Mouse (Mus musculus) adipose tissue, adult 10 weeks (tissue): ENCODE measurements around the gene Ears2. TPM values are rescaled to one million over a fixed set of nuclear protein-coding genes. Genes with fewer than 3 reads are reported as not detected.

Source experiments
- polyA plus RNA-seq: library from polyadenylated mRNA; stranded (reverse); fragments of 350-450 nt; fragmentation: Illumina TruSeq; extraction: RNeasy Lipid Tissue Mini Kit (QIAGEN cat#74804); gene quantifications from one replicate; pipeline ENCODE4 v1.2.3, GENCODE M21; 2014; ENCODE audit warnings: low read depth, low replicate concordance

The Ears2 gene
- 10.9 TPM for polyA plus RNA-seq

GRCm38 (mm10) chr7:122066945-122067516, at the start of gene Ears2, which contains the start of gene Ubfd1:
Ears2 (minus strand) TSS chr7:122067263.
Ubfd1 (plus strand) TSS chr7:122067175.

GRCm38 (mm10) chr7:122101747-122102244, 34.7 kb upstream of the Ears2 start, which contains the start of gene Ndufab1:
Ndufab1 (minus strand) TSS chr7:122101886.

GRCm38 (mm10) chr7:122020667-122021354, 46.3 kb downstream of the Ears2 start, which contains the start of gene Gga2:
Gga2 (minus strand) TSS chr7:122021222.

Other genes with a start within 250 kb of the Ears2 start
- 0.66 TPM for gene Scnn1b, start 202.2 kb downstream of the Ears2 start, polyA plus RNA-seq
- 24.3 TPM for gene Cog7, start 85.6 kb downstream of the Ears2 start, polyA plus RNA-seq
- gene Gga2, start 46.0 kb downstream of the Ears2 start, polyA plus RNA-seq = 78.2 TPM
- gene Ubfd1, start 88 bp downstream of the Ears2 start, polyA plus RNA-seq = 32.1 TPM
- gene Ndufab1, start 34.6 kb upstream of the Ears2 start, polyA plus RNA-seq = 253 TPM
- 2.9 TPM for gene Palb2, start 65.7 kb upstream of the Ears2 start, polyA plus RNA-seq
- 64.8 TPM for gene Dctn5, start 65.8 kb upstream of the Ears2 start, polyA plus RNA-seq
- gene Plk1, start 92.2 kb upstream of the Ears2 start, polyA plus RNA-seq = 2.4 TPM
- gene Ern2, start 118.9 kb upstream of the Ears2 start, polyA plus RNA-seq = not detected
- gene Chp2, start 152.2 kb upstream of the Ears2 start, polyA plus RNA-seq = 16.5 TPM
- 11.7 TPM for gene Prkcb, start 221.5 kb upstream of the Ears2 start, polyA plus RNA-seq